Mouse (Mus musculus) left cerebral cortex, adult 6 months (tissue): ENCODE measurements around the gene H60c. TPM values are rescaled to one million over a fixed set of nuclear protein-coding genes. Genes with fewer than 3 reads are reported as not detected.

Experiments
- long read RNA-seq, 2 experiments: library from polyadenylated mRNA; unstranded; transcript quantifications; one replicate each; pipeline ENCODE4 v2.0.0; 2019 to 2020
- polyA plus RNA-seq: library from polyadenylated mRNA; unstranded; fragments of <200 nt; fragmentation: Nextera tagmentation; gene quantifications from 2 replicates; pipeline ENCODE4 v1.2.3, GENCODE M21; 2021

Gene H60c
- polyA plus RNA-seq: not detected in 2 replicates
- long read RNA-seq, experiment 1: 0 reads
- long read RNA-seq, experiment 2: 0 reads

DNA sequence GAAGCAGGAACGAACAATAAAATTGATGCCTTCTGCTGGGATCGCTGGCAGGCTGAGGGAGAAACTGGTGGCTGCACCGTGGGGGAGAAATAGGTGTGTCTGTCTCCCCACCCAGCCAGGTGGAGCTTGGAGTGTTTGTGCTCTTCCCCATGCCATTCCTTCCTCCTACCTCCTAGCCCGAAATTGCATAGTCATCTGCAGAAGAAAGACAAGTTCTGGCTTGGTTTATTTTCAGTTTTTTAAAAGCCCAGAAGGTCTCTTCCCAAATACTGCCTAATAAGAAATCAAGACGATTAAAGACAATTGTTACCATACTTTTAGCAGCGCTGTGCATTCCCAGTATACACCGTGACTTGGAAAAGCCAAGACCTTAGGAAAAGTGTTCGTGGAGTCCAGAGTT is at the start of gene H60c:
Gene H60c, minus strand, starts transcription at position 101 of the 400 bp plus-strand sequence.

Other genes starting within 250 kb of the H60c start
- gene Ppp1r14c, start 98.3 kb upstream of the H60c start, polyA plus RNA-seq: 7.4 TPM in 2 replicates